Mouse (Mus musculus): ENCODE data around the gene Plpp1. TPM values are rescaled to one million over a fixed set of nuclear protein-coding genes. Genes with fewer than 3 reads are reported as not detected.

Plpp1 gene
- polyA plus RNA-seq, 1 experiment: 102 TPM

DNA sequence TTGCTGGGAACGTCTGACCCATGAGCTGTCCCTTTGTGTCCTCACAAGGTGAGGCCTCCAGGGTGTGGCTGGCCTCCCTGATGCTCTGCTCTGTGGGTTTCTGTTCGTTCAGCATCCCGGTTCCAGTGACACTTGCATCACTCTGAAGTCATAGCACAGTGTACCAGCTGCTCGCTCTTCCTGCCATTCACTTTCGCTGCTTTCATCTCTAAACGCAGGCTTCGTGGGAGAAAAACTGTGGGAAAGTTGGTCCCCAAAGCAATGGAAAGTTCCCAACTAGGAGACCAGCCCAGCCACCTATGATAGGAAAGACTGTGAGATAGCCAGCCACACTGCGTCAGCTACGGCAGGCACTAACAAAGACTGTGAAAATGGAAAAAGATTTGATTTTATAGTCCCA, 43.2 kb upstream of the Plpp1 start:
- no peak overlapping the region for H3K4me3 ChIP-seq (ENCODE audit: low read depth, low read length)
- no peak overlapping the region for H3K27ac ChIP-seq (ENCODE audit: insufficient read depth, low read depth, low read length)
- 86% methylated on average over 9 of the region's 9 CpGs for WGBS
- H3K27me3 ChIP-seq (ENCODE audit: control insufficient read depth, insufficient read depth, low read length): no peaks in the 10 kb centered on the region
- H3K36me3 ChIP-seq (ENCODE audit: control insufficient read depth, insufficient read depth, low read length): no peaks in the 10 kb centered on the region
- no peak for TF ChIP-seq CTCF (IDR thresholded peaks at IDR 0.05; ENCODE audit: extremely low read depth, insufficient read length, insufficient replicate concordance, low read depth, low read length)
- no peak for TF ChIP-seq POLR2A (IDR thresholded peaks at IDR 0.05; ENCODE audit: low read depth, low read length)
- H3K4me1 ChIP-seq (ENCODE audit: control insufficient read depth, insufficient read depth, insufficient read length, low read length): no peaks in the 10 kb centered on the region

DNA sequence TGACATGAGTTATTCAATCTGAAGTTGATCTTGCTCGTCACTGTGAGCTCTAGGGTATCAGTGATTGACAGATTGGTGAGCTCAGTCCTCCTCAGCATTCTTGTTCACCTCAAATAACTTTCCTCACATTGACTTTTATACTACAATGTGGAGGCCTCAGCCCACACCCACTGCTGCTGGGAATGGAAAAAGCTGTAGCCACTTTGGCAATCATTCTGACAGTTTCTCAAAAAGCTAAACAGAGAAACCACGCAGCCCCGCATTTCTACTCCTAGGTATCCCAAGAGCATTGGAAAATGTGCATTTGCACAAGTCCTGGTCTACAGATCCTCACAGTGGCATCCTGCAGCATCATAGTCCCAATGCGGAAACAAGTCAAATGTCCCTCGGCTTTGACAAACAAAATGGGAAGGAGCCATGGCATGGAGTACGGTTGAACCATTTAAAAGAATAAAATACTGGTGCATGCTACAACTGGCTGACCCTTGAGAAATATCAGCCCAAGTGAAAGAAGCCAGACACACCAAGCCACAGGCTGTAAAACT, 42.0 kb upstream of the Plpp1 start:
- TF ChIP-seq CTCF (IDR thresholded peaks at IDR 0.05; ENCODE audit: extremely low read depth, insufficient read length, insufficient replicate concordance, low read depth, low read length) (no peak), POLR2A (IDR thresholded peaks at IDR 0.05; ENCODE audit: low read depth, low read length) (no peak)
- H3K4me3 ChIP-seq (ENCODE audit: low read depth, low read length): no peak overlapping the region
- H3K27ac ChIP-seq (ENCODE audit: insufficient read depth, low read depth, low read length): no peak overlapping the region
- no peaks in the 10 kb centered on the region for H3K36me3 ChIP-seq (ENCODE audit: control insufficient read depth, insufficient read depth, low read length)
- H3K27me3 ChIP-seq (ENCODE audit: control insufficient read depth, insufficient read depth, low read length): no peaks in the 10 kb centered on the region
- WGBS: 89% methylated on average over 6 of the region's 6 CpGs
- no peaks in the 10 kb centered on the region for H3K4me1 ChIP-seq (ENCODE audit: control insufficient read depth, insufficient read depth, insufficient read length, low read length)

DNA sequence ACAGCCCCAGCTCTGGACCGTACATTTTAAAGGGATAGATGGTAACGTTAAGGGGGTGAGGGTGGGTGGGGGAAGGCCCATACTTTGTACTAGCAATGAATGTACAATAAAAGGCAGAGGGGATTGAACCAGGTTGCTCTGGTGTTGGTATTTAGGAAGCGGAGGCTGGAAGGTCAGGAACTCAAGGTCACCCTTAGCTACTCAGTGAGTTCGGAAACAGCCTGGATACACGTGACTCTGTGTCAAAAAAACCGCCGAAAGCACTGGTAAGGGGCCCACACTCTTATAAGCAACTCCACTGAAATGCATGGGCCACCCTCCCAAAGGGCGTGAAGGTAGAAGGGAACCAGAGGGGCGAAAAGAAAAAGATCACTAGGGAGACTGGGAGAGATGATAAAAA, 41.2 kb upstream of the Plpp1 start:
- Histone ChIP-seq H3K36me3 (ENCODE audit: control insufficient read depth, insufficient read depth, low read length) (no peaks in the 10 kb centered on the region), H3K27ac (ENCODE audit: insufficient read depth, low read depth, low read length) (no peak overlapping the region), H3K4me1 (ENCODE audit: control insufficient read depth, insufficient read depth, insufficient read length, low read length) (no peaks in the 10 kb centered on the region), H3K4me3 (ENCODE audit: low read depth, low read length) (no peak overlapping the region), H3K27me3 (ENCODE audit: control insufficient read depth, insufficient read depth, low read length) (no peaks in the 10 kb centered on the region)
- whole genome bisulfite sequencing: 89% methylated on average over 9 of the region's 9 CpGs
- TF ChIP-seq POLR2A (IDR thresholded peaks at IDR 0.05; ENCODE audit: low read depth, low read length): no peak
- no peak for TF ChIP-seq CTCF (IDR thresholded peaks at IDR 0.05; ENCODE audit: extremely low read depth, insufficient read length, insufficient replicate concordance, low read depth, low read length)

DNA sequence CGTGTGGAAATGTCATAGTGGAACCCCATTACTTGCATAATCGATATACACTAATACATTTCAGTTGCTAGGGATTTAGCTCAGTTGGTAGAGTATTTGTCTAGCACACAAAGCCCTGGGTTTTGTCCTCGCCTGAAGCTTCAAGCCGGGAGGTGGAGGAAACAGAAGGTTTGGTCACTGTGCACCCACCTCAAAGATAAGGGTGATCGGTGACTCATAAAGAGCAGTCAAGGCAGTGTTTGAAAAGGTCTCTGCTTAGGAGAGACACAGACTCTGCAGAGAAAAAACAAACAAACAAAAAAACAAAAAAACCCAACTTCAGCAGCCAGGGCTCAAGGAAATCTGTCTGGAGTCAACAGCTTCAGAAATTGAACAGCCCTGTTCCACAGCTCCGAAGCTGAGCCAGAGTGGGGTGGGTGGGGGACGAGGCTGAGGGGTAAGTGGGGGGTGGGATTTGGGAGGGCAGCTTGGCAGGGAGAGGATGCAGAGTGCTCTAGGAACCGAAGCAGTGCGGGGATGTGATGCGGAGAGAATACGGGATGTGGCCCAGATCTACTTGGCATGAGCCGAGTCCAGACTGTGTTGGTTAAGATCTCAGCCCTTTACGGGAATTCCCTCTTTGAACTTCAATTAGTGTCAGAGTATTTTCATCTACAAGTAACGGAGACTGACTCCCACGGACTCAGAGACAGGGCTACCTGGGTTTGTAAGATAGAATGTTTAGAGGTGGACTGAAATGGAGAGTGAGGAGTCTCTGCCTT, 40.6 kb upstream of the Plpp1 start:
- Histone ChIP-seq H3K4me1 (ENCODE audit: control insufficient read depth, insufficient read depth, insufficient read length, low read length) (no peaks in the 10 kb centered on the region), H3K27ac (ENCODE audit: insufficient read depth, low read depth, low read length) (no peak overlapping the region), H3K27me3 (ENCODE audit: control insufficient read depth, insufficient read depth, low read length) (no peaks in the 10 kb centered on the region), H3K4me3 (ENCODE audit: low read depth, low read length) (no peak overlapping the region), H3K36me3 (ENCODE audit: control insufficient read depth, insufficient read depth, low read length) (no peaks in the 10 kb centered on the region)
- WGBS: 57% methylated on average over 15 of the region's 15 CpGs
- TF ChIP-seq CTCF (IDR thresholded peaks at IDR 0.05; ENCODE audit: extremely low read depth, insufficient read length, insufficient replicate concordance, low read depth, low read length) (no peak), POLR2A (IDR thresholded peaks at IDR 0.05; ENCODE audit: low read depth, low read length) (no peak)

DNA sequence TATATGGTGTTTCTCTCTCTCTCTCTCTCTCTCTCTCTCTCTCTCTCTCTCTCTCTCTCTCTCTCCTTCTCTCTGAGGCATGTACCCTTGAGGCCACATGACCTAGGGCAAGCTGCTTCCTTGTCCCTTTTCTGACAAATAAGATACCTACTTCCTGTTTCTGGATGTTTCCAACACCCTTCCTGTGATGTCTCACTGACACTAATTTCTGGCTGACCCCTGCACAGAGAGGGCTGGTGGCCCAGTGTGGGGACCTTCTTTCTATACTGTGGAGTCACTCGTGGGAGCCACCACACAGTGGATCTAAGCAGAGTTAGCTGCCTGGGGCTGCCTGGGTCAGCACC, 40.1 kb upstream of the Plpp1 start:
- Histone ChIP-seq H3K4me1 (ENCODE audit: control insufficient read depth, insufficient read depth, insufficient read length, low read length) (no peaks in the 10 kb centered on the region), H3K27ac (ENCODE audit: insufficient read depth, low read depth, low read length) (no peak overlapping the region), H3K36me3 (ENCODE audit: control insufficient read depth, insufficient read depth, low read length) (no peaks in the 10 kb centered on the region), H3K4me3 (ENCODE audit: low read depth, low read length) (no peak overlapping the region), H3K27me3 (ENCODE audit: control insufficient read depth, insufficient read depth, low read length) (no peaks in the 10 kb centered on the region)
- WGBS: 26% methylated on average over 1 of the region's 1 CpGs
- TF ChIP-seq CTCF (IDR thresholded peaks at IDR 0.05; ENCODE audit: extremely low read depth, insufficient read length, insufficient replicate concordance, low read depth, low read length) (no peak), POLR2A (IDR thresholded peaks at IDR 0.05; ENCODE audit: low read depth, low read length) (no peak)

DNA sequence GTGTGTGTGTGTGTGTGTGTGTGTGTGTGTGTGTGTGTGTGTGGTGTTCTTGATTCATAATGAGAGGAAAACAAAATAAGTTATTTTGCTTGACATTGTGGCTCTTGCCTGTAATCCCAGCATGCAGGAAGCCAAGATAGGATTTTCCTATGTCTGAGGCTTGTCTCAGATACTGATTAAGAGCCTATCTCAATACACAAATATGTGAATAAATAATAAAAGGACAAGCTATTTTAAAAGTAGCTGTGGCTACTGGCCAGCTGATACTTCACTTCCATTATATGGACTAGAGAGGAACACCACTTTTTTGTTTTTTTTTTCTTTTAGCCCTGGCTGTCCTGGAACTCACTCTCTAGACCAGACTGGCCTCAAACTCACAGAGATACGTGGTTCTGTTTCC, 38.8 kb upstream of the Plpp1 start:
- Histone ChIP-seq H3K36me3 (ENCODE audit: control insufficient read depth, insufficient read depth, low read length) (no peaks in the 10 kb centered on the region), H3K4me3 (ENCODE audit: low read depth, low read length) (no peak overlapping the region), H3K4me1 (ENCODE audit: control insufficient read depth, insufficient read depth, insufficient read length, low read length) (no peaks in the 10 kb centered on the region), H3K27me3 (ENCODE audit: control insufficient read depth, insufficient read depth, low read length) (no peaks in the 10 kb centered on the region), H3K27ac (ENCODE audit: insufficient read depth, low read depth, low read length) (no peak overlapping the region; the same call in 1 of the 2 replicates)
- WGBS: 50% methylated on average over 1 of the region's 1 CpGs
- TF ChIP-seq POLR2A (IDR thresholded peaks at IDR 0.05; ENCODE audit: low read depth, low read length) (no peak), CTCF (IDR thresholded peaks at IDR 0.05; ENCODE audit: extremely low read depth, insufficient read length, insufficient replicate concordance, low read depth, low read length) (no peak)

DNA sequence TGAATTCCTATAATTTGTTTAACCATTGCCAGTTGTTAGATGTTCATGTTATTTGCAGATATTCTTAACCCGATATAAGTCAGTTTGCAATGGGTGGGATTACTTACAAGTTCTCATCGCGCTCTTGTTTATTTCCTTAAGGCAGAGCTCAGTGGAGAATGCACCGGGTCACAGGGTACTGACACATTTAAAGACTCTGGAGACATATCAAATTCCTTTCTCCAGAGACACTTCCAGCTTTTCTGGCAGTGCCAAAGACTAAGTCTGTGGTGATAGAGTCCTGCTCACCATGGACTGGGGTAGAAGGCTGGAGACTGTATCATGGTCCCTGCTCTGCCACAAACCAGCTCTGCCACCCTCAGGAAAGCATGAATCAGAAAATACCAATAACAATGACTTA, 38.0 kb upstream of the Plpp1 start:
- no peaks in the 10 kb centered on the region for H3K4me1 ChIP-seq (ENCODE audit: control insufficient read depth, insufficient read depth, insufficient read length, low read length)
- WGBS: 70% methylated on average over 4 of the region's 4 CpGs
- H3K27ac ChIP-seq (ENCODE audit: insufficient read depth, low read depth, low read length): no peak overlapping the region
- no peaks in the 10 kb centered on the region for H3K27me3 ChIP-seq (ENCODE audit: control insufficient read depth, insufficient read depth, low read length)
- H3K36me3 ChIP-seq (ENCODE audit: control insufficient read depth, insufficient read depth, low read length): no peaks in the 10 kb centered on the region
- H3K4me3 ChIP-seq (ENCODE audit: low read depth, low read length): no peak overlapping the region
- TF ChIP-seq POLR2A (IDR thresholded peaks at IDR 0.05; ENCODE audit: low read depth, low read length) (no peak), CTCF (IDR thresholded peaks at IDR 0.05; ENCODE audit: extremely low read depth, insufficient read length, insufficient replicate concordance, low read depth, low read length) (no peak)

Measured in small intestine, adult 2 months (tissue).